Mouse (Mus musculus) urinary bladder, postnatal 14 days (tissue): ENCODE results near the gene Atxn10.

Experiments
- DNase-seq: peaks from one replicate; pipeline ENCODE4 v3.0.0; 2021; ENCODE audit warnings: low spot score

Gene Atxn10

GRCm38 (mm10) chr15:85474697-85475096 is 138.7 kb downstream of the Atxn10 start:
- DNase-seq, result no peak

GRCm38 (mm10) chr15:85477584-85477983 is 141.5 kb downstream of the Atxn10 start:
- peak; percentile 78 for DNase-seq

GRCm38 (mm10) chr15:85479365-85479764 is 143.3 kb downstream of the Atxn10 start:
- peak; percentile 73 for DNase-seq

GRCm38 (mm10) chr15:85479919-85480318 is 143.9 kb downstream of the Atxn10 start:
- DNase-seq, result no peak

- DNase-seq, result peak; percentile 51
Measured at GRCm38 (mm10) chr15:85480630-85481029, 144.6 kb downstream of the Atxn10 start.

- DNase-seq, result no peak
Measured at GRCm38 (mm10) chr15:85488900-85489299, 152.9 kb downstream of the Atxn10 start.

GRCm38 (mm10) chr15:85489751-85490150 is 153.7 kb downstream of the Atxn10 start:
- DNase-seq, result no peak

- no peak for DNase-seq
Measured at GRCm38 (mm10) chr15:85494163-85494621, 158.1 kb downstream of the Atxn10 start.

GRCm38 (mm10) chr15:85497548-85497947 is 161.5 kb downstream of the Atxn10 start:
- no peak for DNase-seq

GRCm38 (mm10) chr15:85497981-85498475 is 162.0 kb downstream of the Atxn10 start:
- DNase-seq, result no peak

- no peak for DNase-seq
Measured at GRCm38 (mm10) chr15:85500267-85500666, 164.2 kb downstream of the Atxn10 start.

- no peak for DNase-seq
Measured at GRCm38 (mm10) chr15:85503127-85503526, 167.1 kb downstream of the Atxn10 start, which contains the start of gene 7530416G11Rik. Gene 7530416G11Rik (minus strand): TSS chr15:85503227.

GRCm38 (mm10) chr15:85505118-85505925 is 169.3 kb downstream of the Atxn10 start:
- DNase-seq, result peak; percentile 64

- no peak for DNase-seq
Measured at GRCm38 (mm10) chr15:85506680-85507079, 170.6 kb downstream of the Atxn10 start.

- no peak for DNase-seq
Measured at GRCm38 (mm10) chr15:85507370-85508014, 171.4 kb downstream of the Atxn10 start.
